1 mouse cellular context compared by ENCODE assay signal in the genomic region with DNA sequence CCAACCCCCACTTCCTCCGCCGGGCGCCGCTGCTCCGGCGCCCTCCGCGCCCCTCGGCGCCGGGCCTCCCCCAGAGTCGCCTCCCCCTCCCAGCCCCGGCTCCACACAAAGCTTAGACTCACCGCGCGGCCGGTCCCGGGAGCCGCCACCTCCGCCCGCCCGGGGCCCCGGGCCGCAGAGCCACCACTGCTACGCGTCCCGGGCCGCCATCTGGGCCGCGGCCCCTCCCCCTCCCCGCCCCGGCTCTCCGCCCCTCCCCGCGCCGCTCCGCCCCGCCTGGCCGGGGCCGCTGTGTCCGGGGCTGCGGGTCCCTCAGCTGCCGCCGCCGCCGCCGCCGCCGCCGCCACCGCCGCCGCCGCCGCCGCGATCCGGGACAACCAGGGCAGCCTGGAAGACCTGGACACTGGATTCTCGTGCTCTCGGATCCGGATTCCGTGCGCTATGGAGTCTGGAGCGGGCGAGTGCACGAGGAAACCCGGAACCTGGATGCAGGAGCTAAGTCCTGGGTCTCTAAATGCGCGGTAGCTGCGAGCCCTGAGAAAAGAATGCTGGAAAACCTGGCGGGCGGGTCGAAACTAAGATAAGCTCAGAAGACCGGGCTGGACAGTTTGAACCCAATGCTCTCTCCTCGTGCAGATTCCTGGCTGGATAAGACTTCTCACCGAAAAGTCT.
A peak's percentile ranks its signal among the peaks of the same experiment; 100 is the strongest.
TF ChIP-seq lines count a peak whose summit lies in the region.

Gene Zfp609, minus strand, starts transcription at position 221 of the 672 bp plus-strand sequence.

TF ChIP-seq in MEL, 35 proteins besides CTCF, POLR2A, EP300 and RAD21 (continued from another document):
- TF ChIP-seq MEF2A (IDR thresholded peaks at IDR 0.05; ENCODE audit: extremely low read depth, insufficient replicate concordance, low read depth, low read length, poor library complexity, severe bottlenecking) (no peak), ZMIZ1 (IDR thresholded peaks at IDR 0.05; ENCODE audit: low read depth, low read length) (no peak), SIN3A (IDR thresholded peaks at IDR 0.05; ENCODE audit: low read length) (peak; percentile 80), UBTF (IDR thresholded peaks at IDR 0.05; ENCODE audit: borderline replicate concordance, insufficient read depth, low read depth, low read length) (no peak), MAX (IDR thresholded peaks at IDR 0.05; ENCODE audit: low read length) (no peak), TBP (IDR thresholded peaks at IDR 0.05; ENCODE audit: low read depth, low read length) (peak; percentile 57), CHD1 (IDR thresholded peaks at IDR 0.05; ENCODE audit: low read depth, low read length) (0 out of 2 replicates have a peak, but pooled peaks have one; percentile 35), BHLHE40 (IDR thresholded peaks at IDR 0.05; ENCODE audit: borderline replicate concordance, low read depth, low read length) (no peak), CHD2 (IDR thresholded peaks at IDR 0.05; ENCODE audit: low read length) (no peak)
